Mouse (Mus musculus) retina, adult 2 months (tissue): ENCODE measurements at regions not wholly inside any gene's neighbourhood (a gene's known extent, or its start where the extent isn't known, plus 50 kb on each side); places are given as distances from the start of the nearest gene placed in this dataset.

Experiments used
- DNase-seq: peaks from one replicate; pipeline ENCODE4 v3.0.0-alpha.2; 2012; ENCODE audit warnings: low read depth, low spot score

GRCm38 (mm10) chr3:70215195-70215594, 207.8 kb downstream of the Otol1 start:
- no peak for DNase-seq

- DNase-seq, result no peak
Observed at GRCm38 (mm10) chr3:70216096-70216495, 208.7 kb downstream of the Otol1 start.

GRCm38 (mm10) chr3:70218757-70219360, 211.4 kb downstream of the Otol1 start:
- no peak for DNase-seq

- DNase-seq, result no peak
Observed at GRCm38 (mm10) chr3:70223443-70224065, 216.1 kb downstream of the Otol1 start.

- DNase-seq, result no peak
Observed at GRCm38 (mm10) chr3:70224846-70225245, 217.4 kb downstream of the Otol1 start.

- no peak for DNase-seq
Observed at GRCm38 (mm10) chr3:70227165-70227564, 219.8 kb downstream of the Otol1 start.

GRCm38 (mm10) chr3:70248655-70249054, 241.2 kb downstream of the Otol1 start:
- no peak for DNase-seq

GRCm38 (mm10) chr3:70249922-70250321, 242.5 kb downstream of the Otol1 start:
- no peak for DNase-seq

- DNase-seq, result no peak
Observed at GRCm38 (mm10) chr3:70250733-70251132, 243.3 kb downstream of the Otol1 start.

- DNase-seq, result no peak
Observed at GRCm38 (mm10) chr3:70263318-70263717, 255.9 kb downstream of the Otol1 start.

- DNase-seq, result no peak
Observed at GRCm38 (mm10) chr3:70288590-70289388, 281.4 kb downstream of the Otol1 start.

GRCm38 (mm10) chr3:70307556-70307955, 300.1 kb downstream of the Otol1 start:
- DNase-seq, result no peak

GRCm38 (mm10) chr3:70308061-70308461, 300.6 kb downstream of the Otol1 start:
- no peak for DNase-seq

- DNase-seq, result no peak
Observed at GRCm38 (mm10) chr3:70309304-70309703, 301.9 kb downstream of the Otol1 start.

GRCm38 (mm10) chr3:70311055-70311454, 303.6 kb downstream of the Otol1 start:
- DNase-seq, result no peak

- DNase-seq, result no peak
Observed at GRCm38 (mm10) chr3:70312034-70312433, 304.6 kb downstream of the Otol1 start.

GRCm38 (mm10) chr3:70313119-70313868, 305.9 kb downstream of the Otol1 start:
- DNase-seq, result no peak

GRCm38 (mm10) chr3:70314239-70314638, 306.8 kb downstream of the Otol1 start:
- DNase-seq, result no peak

- no peak for DNase-seq
Observed at GRCm38 (mm10) chr3:70318377-70318776, 311.0 kb downstream of the Otol1 start.

- no peak for DNase-seq
Observed at GRCm38 (mm10) chr3:70319139-70319538, 311.7 kb downstream of the Otol1 start.

GRCm38 (mm10) chr3:70321161-70321657, 313.8 kb downstream of the Otol1 start:
- no peak for DNase-seq

- DNase-seq, result no peak
Observed at GRCm38 (mm10) chr3:70324692-70325091, 317.3 kb downstream of the Otol1 start.
